Comparison of ENCODE assay signal across 29 mouse cellular contexts in genomic region chr6:148448151-148448550, GRCm38 (mm10). TPM values are rescaled to one million over a fixed set of nuclear protein-coding genes. Genes with fewer than 3 reads are reported as not detected.
DNase-seq lines count a peak whose midpoint lies in the region; ATAC-seq and TF ChIP-seq lines count a peak whose summit lies in the region.
"Had no signal": no experiment of that assay in that cellular context is flagged by ENCODE, and none has a peak within 500 bp of the region (broad histone marks: within the 10 kb centered on the region; RNA-seq: fewer than 3 reads in every experiment).

No protein-coding gene starts in this region.

- TF ChIP-seq CTCF in intestine, postnatal 0 days (IDR thresholded peaks at IDR 0.05; ENCODE audit: low read depth), result peak; percentile 33
- peak; percentile 27 for TF ChIP-seq CTCF in lung, postnatal 0 days (IDR thresholded peaks at IDR 0.05)
- TF ChIP-seq CTCF in G1E (IDR thresholded peaks at IDR 0.05; ENCODE audit: low read depth, low read length), result 0 out of 2 replicates have a peak, but pooled peaks have one; percentile 9
- TF ChIP-seq CTCF in small intestine, adult 2 months (IDR thresholded peaks at IDR 0.05; ENCODE audit: extremely low read depth, insufficient read length, insufficient replicate concordance, low read depth, low read length), result 0 out of 2 replicates have a peak, but pooled peaks have one; percentile 12

- no peak overlapping the region for H3K9ac ChIP-seq in intestine, postnatal 0 days (ENCODE audit: low read depth, low read length)
- no peak overlapping the region for H3K9ac ChIP-seq in intestine, embryonic 15.5 days
- no peak overlapping the region for H3K9ac ChIP-seq in lung, postnatal 0 days (replicated peaks; ENCODE audit: low read depth)
- H3K9ac ChIP-seq: embryonic facial prominence, embryonic 13.5 days; forebrain, embryonic 12.5 days; hindbrain, embryonic 13.5 days; lung, embryonic 14.5 days; midbrain, embryonic 15.5 days; stomach, embryonic 15.5 days had no signal

- no peaks in the 10 kb centered on the region for H3K4me1 ChIP-seq in intestine, postnatal 0 days (replicated peaks; ENCODE audit: control insufficient read depth, insufficient read depth, low read length)
- H3K4me1 ChIP-seq in intestine, embryonic 15.5 days (replicated peaks), result 0 out of 2 replicates have a peak, but pooled peaks cover 2% of the 10 kb centered on the region
- H3K4me1 ChIP-seq in lung, postnatal 0 days (ENCODE audit: insufficient read depth, low read depth, low read length), result 0 out of 2 replicates have a peak, but pooled peaks cover 6% of the 10 kb centered on the region
- no peaks in the 10 kb centered on the region for H3K4me1 ChIP-seq in G1E (ENCODE audit: insufficient read depth, low read depth, low read length)
- H3K4me1 ChIP-seq in small intestine, adult 2 months (ENCODE audit: control insufficient read depth, insufficient read depth, insufficient read length, low read length), result peaks cover 2% of the 10 kb centered on the region; the same call in 1 of the 2 replicates

- no peak overlapping the region for H3K4me3 ChIP-seq in intestine, postnatal 0 days (ENCODE audit: low read depth, low read length)
- no peak overlapping the region for H3K4me3 ChIP-seq in intestine, embryonic 15.5 days (replicated peaks)
- no peak overlapping the region for H3K4me3 ChIP-seq in lung, postnatal 0 days (ENCODE audit: low read depth, low read length)
- H3K4me3 ChIP-seq in G1E (ENCODE audit: low read depth, low read length), result no peak overlapping the region
- H3K4me3 ChIP-seq in small intestine, adult 2 months (ENCODE audit: low read depth, low read length), result no peak overlapping the region
- H3K4me3 ChIP-seq: embryonic facial prominence, embryonic 13.5 days; erythroblast, embryonic 14.5 days; forebrain, embryonic 12.5 days; hindbrain, embryonic 13.5 days; limb, embryonic 10.5 days; megakaryocyte, embryonic 14.5 days; midbrain, embryonic 15.5 days; stomach, embryonic 15.5 days had no signal

- peaks cover 23% of the 10 kb centered on the region; the same call in 1 of the 2 replicates for H3K27me3 ChIP-seq in intestine, postnatal 0 days (replicated peaks; ENCODE audit: control insufficient read depth, insufficient read depth, low read length)
- H3K27me3 ChIP-seq in intestine, embryonic 15.5 days (replicated peaks), result peaks cover 10% of the 10 kb centered on the region
- no peaks in the 10 kb centered on the region for H3K27me3 ChIP-seq in lung, postnatal 0 days (replicated peaks; ENCODE audit: insufficient read depth, low read length)
- peaks cover 5% of the 10 kb centered on the region; the same call in 1 of the 2 replicates for H3K27me3 ChIP-seq in G1E (ENCODE audit: insufficient read depth, low read length)
- H3K27me3 ChIP-seq in small intestine, adult 2 months (ENCODE audit: control insufficient read depth, insufficient read depth, low read length), result peaks cover 12% of the 10 kb centered on the region; the same call in 1 of the 2 replicates
- H3K27me3 ChIP-seq: hindbrain, embryonic 13.5 days; midbrain, embryonic 15.5 days had no signal

- H3K27ac ChIP-seq in intestine, postnatal 0 days (ENCODE audit: low read depth, low read length), result no peak overlapping the region
- H3K27ac ChIP-seq in intestine, embryonic 15.5 days, result no peak overlapping the region
- H3K27ac ChIP-seq in lung, postnatal 0 days (ENCODE audit: low read length), result no peak overlapping the region
- H3K27ac ChIP-seq in small intestine, adult 2 months (ENCODE audit: insufficient read depth, low read depth, low read length), result no peak overlapping the region
- H3K27ac ChIP-seq: embryonic facial prominence, embryonic 13.5 days; forebrain, embryonic 12.5 days; hindbrain, embryonic 13.5 days; limb, embryonic 10.5 days; midbrain, embryonic 15.5 days; stomach, embryonic 15.5 days had no signal

- 67% methylated on average over 3 of the region's 3 CpGs for WGBS in intestine, postnatal 0 days
- WGBS in intestine, embryonic 15.5 days, result 66% methylated on average over 3 of the region's 3 CpGs
- WGBS in lung, postnatal 0 days, result 59% methylated on average over 3 of the region's 3 CpGs
- WGBS in small intestine, adult 2 months, result 70% methylated on average over 3 of the region's 3 CpGs

- no peak for ATAC-seq in intestine, postnatal 0 days
- ATAC-seq in intestine, embryonic 15.5 days, result no peak
- ATAC-seq in lung, postnatal 0 days, result no peak
- no peak for ATAC-seq in G1E (ENCODE audit: extremely low read depth, insufficient number of reproducible peaks, low FRiP score, poor library complexity, severe bottlenecking)
- ATAC-seq: activated CD4-positive, CD25-positive, alpha-beta regulatory T cell, adult 4 months; inflammation-experienced regulatory T-cells, adult 6 months; midbrain, embryonic 15.5 days; Patski had no signal

- H3K9me3 ChIP-seq in intestine, postnatal 0 days (ENCODE audit: control insufficient read depth), result no peaks in the 10 kb centered on the region
- H3K9me3 ChIP-seq in intestine, embryonic 15.5 days, result no peaks in the 10 kb centered on the region
- no peaks in the 10 kb centered on the region for H3K9me3 ChIP-seq in lung, postnatal 0 days (ENCODE audit: low read length)
- peaks cover 7% of the 10 kb centered on the region for H3K9me3 ChIP-seq in G1E (replicated peaks)
- H3K9me3 ChIP-seq: forebrain, embryonic 12.5 days; hindbrain, embryonic 13.5 days; limb, embryonic 10.5 days; midbrain, embryonic 15.5 days; stomach, embryonic 15.5 days had no signal

- TF ChIP-seq POLR2A in small intestine, adult 2 months (IDR thresholded peaks at IDR 0.05; ENCODE audit: low read depth, low read length), result no peak

- no peaks in the 10 kb centered on the region for H3K36me3 ChIP-seq in intestine, postnatal 0 days (ENCODE audit: control insufficient read depth, insufficient read depth)
- H3K36me3 ChIP-seq in intestine, embryonic 15.5 days, result no peaks in the 10 kb centered on the region
- H3K36me3 ChIP-seq in lung, postnatal 0 days (ENCODE audit: insufficient read depth, low read length), result no peaks in the 10 kb centered on the region
- H3K36me3 ChIP-seq in G1E (replicated peaks), result no peaks in the 10 kb centered on the region
- no peaks in the 10 kb centered on the region for H3K36me3 ChIP-seq in small intestine, adult 2 months (ENCODE audit: control insufficient read depth, insufficient read depth, low read length)
- H3K36me3 ChIP-seq: embryonic facial prominence, embryonic 13.5 days; forebrain, embryonic 12.5 days; hindbrain, embryonic 13.5 days; limb, embryonic 10.5 days; midbrain, embryonic 15.5 days; stomach, embryonic 15.5 days had no signal

- no peak overlapping the region for H3K4me2 ChIP-seq in intestine, postnatal 0 days (replicated peaks; ENCODE audit: low read depth)
- H3K4me2 ChIP-seq in intestine, embryonic 15.5 days (replicated peaks), result no peak overlapping the region
- H3K4me2 ChIP-seq in lung, postnatal 0 days (replicated peaks; ENCODE audit: low read depth, low read length), result no peak overlapping the region
- H3K4me2 ChIP-seq: embryonic facial prominence, embryonic 13.5 days; forebrain, embryonic 12.5 days; hindbrain, embryonic 13.5 days; lung, embryonic 14.5 days; midbrain, embryonic 15.5 days; stomach, embryonic 15.5 days had no signal

- no peak for DNase-seq in lung, postnatal 0 days (ENCODE audit: low spot score)
- DNase-seq in lung, adult 18-20 months, result no peak
- DNase-seq in G1E (ENCODE audit: low spot score), result no peak
- no peak for DNase-seq in thymus, postnatal 0 days (ENCODE audit: low spot score)
- DNase-seq: adrenal gland, postnatal 10 days; cerebellum, adult 8-10 months; cerebellum, postnatal 36 days; embryo, embryonic 11 days; gastrocnemius, postnatal 10 days; kidney, adult 8-10 months; kidney, postnatal 4 days; lung, embryonic 14.5 days; lung, postnatal 36 days had no signal

- TF ChIP-seq EP300 in lung, postnatal 0 days (IDR thresholded peaks at IDR 0.05), result no peak

RNA-seq across cellular contexts. Expression of gene Tmtc1, which starts 4.0 kb away (rescaled TPM):
- 0.81 and 0.88 TPM in 2 replicates for polyA plus RNA-seq in intestine, postnatal 0 days (2015; fragmentation: Nextera tagmentation; extraction: Ambion mirVana)
- polyA plus RNA-seq in intestine, embryonic 15.5 days (2015; fragmentation: Nextera tagmentation; extraction: Ambion mirVana), result 1.6 and 2.0 TPM in 2 replicates
- 2.2 and 2.7 TPM in 2 replicates for polyA plus RNA-seq in lung, postnatal 0 days (2015; fragmentation: Nextera tagmentation; extraction: Ambion mirVana)
- not detected in 2 replicates for total RNA-seq in G1E (2014; fragmentation: Nextera tagmentation)
- under 0.01 and 0.05 TPM in 2 replicates for total RNA-seq in G1E (2017)
- not detected in 2 replicates for polyA plus RNA-seq in G1E (2012)
- 1.8 and 6.4 TPM in 2 replicates for polyA plus RNA-seq in small intestine, adult 2 months (2012; rRNA removed)
- polyA plus RNA-seq in thymus, postnatal 0 days (2015; fragmentation: Nextera tagmentation; extraction: Ambion mirVana), result 0.12 and 0.14 TPM in 2 replicates
- total RNA-seq: granulocyte monocyte progenitor cell, adult 5-6 weeks had no signal
- polyA plus RNA-seq: C2C12; erythroblast, embryonic 14.5 days had no signal
